Mouse (Mus musculus) liver, embryonic 14.5 days (tissue): Measurements from ENCODE around the gene Zfp536. TPM values are rescaled to one million over a fixed set of nuclear protein-coding genes. Genes with fewer than 3 reads are reported as not detected.
"Not testable (repeated sequence)": the region's sequence is repeated elsewhere in the genome, so short reads cannot be mapped to it uniquely, and the experiment has no call there.

Experiments
- ATAC-seq: fragments of 200-750 bp; cut with Nextera tagmentation; 2 replicates; pipeline ENCODE4 v1.8.0; 2017; ENCODE audit warnings: moderate number of reproducible peaks, mild to moderate bottlenecking, moderate library complexity; ENCODE audit not compliant: insufficient read depth
- DNase-seq, 3 experiments: peaks; one replicate each; pipeline ENCODE4 v3.0.0-alpha.2; 2012 to 2013; ENCODE audit warnings: low read depth in 3 of 3, low spot score in 3 of 3
- H3K27ac ChIP-seq: fragments of 300-500 bp; sonication (generic); 2 replicates; pipeline ENCODE4 v1.5.1; 2014; ENCODE audit warnings: moderate library complexity, mild to moderate bottlenecking, control low read depth, inconsistent platforms
- H3K27me3 ChIP-seq: fragments of 300-500 bp; sonication (generic); 2 replicates; pipeline ENCODE4 v1.6.1; 2014; ENCODE audit warnings: mild to moderate bottlenecking, low read length, moderate library complexity; ENCODE audit not compliant: control insufficient read depth, insufficient read depth
- H3K36me3 ChIP-seq: fragments of 300-500 bp; sonication (generic); replicated peaks from 2 replicates; pipeline ENCODE4 v1.6.1; 2014; ENCODE audit warnings: low read depth; ENCODE audit not compliant: control insufficient read depth, insufficient read depth
- H3K4me1 ChIP-seq, 2 experiments: fragments of 200-500 bp in 1 of 2; fragments of 300-500 bp in 1 of 2; sonication (generic) in 1 of 2; replicated peaks; 2 replicates each; pipeline ENCODE4 v1.6.1; 2012 to 2014; ENCODE audit warnings: antibody characterized with exemption in 1 of 2, inconsistent platforms in 1 of 2, low read length in 1 of 2; ENCODE audit not compliant: control insufficient read depth in 2 of 2, insufficient read depth in 2 of 2
- H3K4me2 ChIP-seq: fragments of 300-500 bp; sonication (generic); 2 replicates; pipeline ENCODE4 v1.6.1; 2014; ENCODE audit warnings: low read depth, mild to moderate bottlenecking, control low read depth, moderate library complexity
- H3K4me3 ChIP-seq, 2 experiments: fragments of 200-500 bp in 1 of 2; fragments of 300-500 bp in 1 of 2; sonication (generic) in 1 of 2; 2 replicates each; pipeline ENCODE4 v1.5.1; 2012 to 2014; ENCODE audit warnings: low read depth in 2 of 2, low read length in 2 of 2, mild to moderate bottlenecking in 2 of 2, control low read depth in 1 of 2, inconsistent platforms in 1 of 2, moderate library complexity in 1 of 2; ENCODE audit not compliant: insufficient read depth in 1 of 2
- H3K9ac ChIP-seq: fragments of 300-500 bp; sonication (generic); replicated peaks from 2 replicates; pipeline ENCODE4 v1.6.1; 2014; ENCODE audit warnings: mild to moderate bottlenecking, control low read depth, moderate library complexity
- H3K9me3 ChIP-seq: fragments of 300-500 bp; sonication (generic); 2 replicates; pipeline ENCODE4 v1.6.1; 2016; ENCODE audit warnings: low read length, mixed read lengths; ENCODE audit not compliant: control insufficient read depth
- CTCF ChIP-seq: IDR thresholded peaks from 2 replicates; pipeline ENCODE4 v1.5.1; 2016; ENCODE audit warnings: antibody characterized with exemption, low read depth, control low read depth
- EP300 ChIP-seq: IDR thresholded peaks from 2 replicates; pipeline ENCODE4 v1.6.1; 2016; ENCODE audit warnings: antibody characterized with exemption, low read depth
- WGBS: fragments of 180-500 bp; shearing (Covaris S2); extraction: QIAGEN DNeasy Blood & Tissue Kit; methylation state at CpG from one replicate; pipeline ENCODE4 v1.1.7; 2014; ENCODE audit not compliant: insufficient replicate concordance; 5-methylcytosine and 5-hydroxymethylcytosine counted together
- polyA plus RNA-seq, 2 experiments: library from polyadenylated mRNA; depleted of rRNA in 1 of 2; stranded (reverse) in 1 of 2; unstranded in 1 of 2; fragments of >200 nt; fragmentation: Nextera tagmentation in 1 of 2; extraction: Ambion mirVana in 1 of 2; gene quantifications; 2 replicates each; pipeline versions ENCODE4 v1.2.1 to v1.2.3; 2012 to 2014

Gene Zfp536
- polyA plus RNA-seq, 2 experiments, result not detected

DNA sequence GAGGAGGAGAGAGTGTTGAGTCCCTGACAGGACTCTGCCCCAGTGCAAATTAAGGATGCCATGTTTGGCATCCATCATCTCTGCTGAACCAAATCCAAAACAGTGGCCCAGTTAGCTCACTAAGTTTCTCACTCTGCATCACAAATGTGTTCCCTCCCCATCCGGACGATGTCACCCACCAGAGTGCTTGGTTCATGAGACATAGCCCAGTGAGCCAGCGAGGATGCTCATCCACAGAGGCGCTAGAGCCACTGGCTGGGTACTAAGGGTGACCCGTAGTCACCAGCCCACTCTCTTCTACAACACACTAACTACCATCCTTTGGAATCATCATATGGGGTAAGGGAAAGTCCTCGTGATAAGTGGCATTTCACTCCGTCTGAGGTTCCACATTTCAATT is 56.4 kb downstream of the Zfp536 start:
- Histone ChIP-seq H3K4me1 (no peaks in the 10 kb centered on the region), H3K4me2 (no peak overlapping the region), H3K9me3 (no peaks in the 10 kb centered on the region), H3K27me3 (no peaks in the 10 kb centered on the region), H3K27ac (no peak overlapping the region), H3K36me3 (no peaks in the 10 kb centered on the region), H3K4me3 (no peak overlapping the region), H3K9ac (no peak overlapping the region)
- TF ChIP-seq CTCF (no peak), EP300 (no peak)
- WGBS, result 61% methylated on average over 7 of the region's 7 CpGs
- DNase-seq (no peak), ATAC-seq (no peak)

DNA sequence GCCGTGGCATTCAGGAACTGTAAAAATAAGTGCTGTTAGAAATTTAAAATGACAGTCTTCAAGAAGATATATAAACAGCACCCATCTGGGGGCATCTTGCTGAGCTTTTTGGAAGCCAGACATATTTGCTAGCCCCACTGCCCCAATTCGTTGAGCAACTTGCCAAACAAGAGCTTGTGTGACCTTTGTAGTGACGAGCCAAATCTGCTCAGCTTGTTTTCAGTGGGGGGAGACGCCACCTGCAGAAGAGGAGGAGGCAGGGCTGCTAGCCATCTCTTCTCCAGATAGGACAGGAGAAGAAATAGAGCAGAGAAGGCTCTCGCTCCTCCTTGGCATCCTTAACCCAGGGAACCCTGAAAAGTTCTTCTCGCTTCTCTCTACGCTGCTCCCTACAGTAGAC is 56.8 kb downstream of the Zfp536 start:
- 57% methylated on average over 7 of the region's 7 CpGs for WGBS
- no peak overlapping the region for H3K9ac ChIP-seq
- no peaks in the 10 kb centered on the region for H3K9me3 ChIP-seq
- H3K36me3 ChIP-seq, result no peaks in the 10 kb centered on the region
- no peak overlapping the region for H3K4me3 ChIP-seq
- no peak overlapping the region for H3K27ac ChIP-seq
- no peaks in the 10 kb centered on the region for H3K27me3 ChIP-seq
- no peak for TF ChIP-seq CTCF
- no peak for TF ChIP-seq EP300
- no peak for ATAC-seq
- no peak for DNase-seq
- H3K4me1 ChIP-seq, result no peaks in the 10 kb centered on the region
- no peak overlapping the region for H3K4me2 ChIP-seq

DNA sequence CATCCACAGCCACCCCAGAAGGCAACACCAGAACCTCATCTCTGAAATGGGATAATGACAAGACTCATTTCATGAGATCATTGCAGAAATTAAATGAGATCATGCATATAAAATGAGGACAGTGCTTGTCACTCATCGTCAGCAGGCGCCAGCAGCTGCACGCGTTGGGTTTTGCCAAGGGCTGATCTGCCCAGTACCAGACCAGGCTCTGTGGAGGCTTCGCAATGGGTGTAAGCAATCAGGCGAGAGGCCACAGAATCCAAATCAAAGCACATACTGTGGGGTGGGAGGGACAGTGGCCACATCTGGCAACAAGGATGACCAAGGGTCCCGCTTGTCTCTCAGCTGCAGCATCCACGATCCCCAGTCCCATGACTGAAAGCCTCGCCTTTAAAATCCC is 69.0 kb downstream of the Zfp536 start:
- no peak overlapping the region for H3K4me2 ChIP-seq
- 73% methylated on average over 9 of the region's 9 CpGs for WGBS
- H3K9ac ChIP-seq, result no peak overlapping the region
- H3K27me3 ChIP-seq, result no peaks in the 10 kb centered on the region
- no peak overlapping the region for H3K4me3 ChIP-seq
- H3K36me3 ChIP-seq, result no peaks in the 10 kb centered on the region
- no peak for TF ChIP-seq EP300
- TF ChIP-seq CTCF, result no peak
- no peak for DNase-seq
- no peaks in the 10 kb centered on the region for H3K4me1 ChIP-seq
- ATAC-seq, result no peak
- no peak overlapping the region for H3K27ac ChIP-seq
- no peaks in the 10 kb centered on the region for H3K9me3 ChIP-seq

DNA sequence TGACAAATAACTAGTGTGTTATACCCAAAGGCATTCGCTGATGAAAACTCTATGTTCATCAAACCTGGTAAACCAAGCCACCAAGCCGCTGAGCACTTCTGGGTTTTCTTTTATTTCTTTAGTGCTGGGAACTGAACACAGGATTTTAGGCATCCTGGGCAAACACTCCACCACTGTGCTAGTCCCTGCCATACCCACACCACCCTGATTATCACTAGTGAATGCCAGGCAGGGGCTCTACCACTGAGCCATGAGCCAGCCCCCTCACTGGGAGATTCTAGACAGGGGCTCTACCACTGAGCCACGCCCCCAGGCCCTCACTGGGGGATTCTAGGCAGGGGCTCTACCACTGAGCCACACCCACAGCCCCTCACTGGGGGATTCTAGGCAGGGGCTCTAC is 76.1 kb downstream of the Zfp536 start:
- not testable (repeated sequence) for H3K36me3 ChIP-seq, H3K4me3 ChIP-seq, ATAC-seq, H3K9me3 ChIP-seq, H3K27me3 ChIP-seq, DNase-seq, H3K9ac ChIP-seq, H3K27ac ChIP-seq, H3K4me1 ChIP-seq, H3K4me2 ChIP-seq
- 60% methylated on average over 3 of the region's 3 CpGs for WGBS

DNA sequence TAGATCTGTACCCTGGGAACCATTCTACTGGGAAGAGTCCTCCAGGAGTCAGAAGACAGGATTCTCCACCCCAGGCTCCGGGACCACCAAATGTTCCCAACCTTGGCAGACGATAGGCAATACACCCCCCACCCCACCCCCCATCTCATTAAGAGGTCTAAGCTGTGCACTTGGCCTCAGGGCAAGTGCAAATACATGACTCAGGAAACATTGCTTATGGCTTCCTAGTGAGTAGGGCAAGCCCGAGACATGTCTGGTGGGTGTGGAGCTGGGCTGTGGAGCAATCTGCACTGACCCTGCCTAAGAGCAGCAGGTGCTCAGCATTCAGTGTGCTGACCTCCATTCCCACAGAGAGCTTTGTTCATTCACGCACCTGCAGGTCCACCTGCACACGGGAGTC is 78.4 kb downstream of the Zfp536 start:
- WGBS, result 43% methylated on average over 5 of the region's 5 CpGs
- Histone ChIP-seq H3K9ac (no peak overlapping the region), H3K27me3 (no peaks in the 10 kb centered on the region), H3K4me3 (no peak overlapping the region), H3K4me1 (no peaks in the 10 kb centered on the region), H3K36me3 (no peaks in the 10 kb centered on the region), H3K27ac (no peak overlapping the region), H3K4me2 (no peak overlapping the region), H3K9me3 (no peaks in the 10 kb centered on the region)
- ATAC-seq (no peak), DNase-seq (no peak)
- no peak for TF ChIP-seq CTCF
- no peak for TF ChIP-seq EP300

DNA sequence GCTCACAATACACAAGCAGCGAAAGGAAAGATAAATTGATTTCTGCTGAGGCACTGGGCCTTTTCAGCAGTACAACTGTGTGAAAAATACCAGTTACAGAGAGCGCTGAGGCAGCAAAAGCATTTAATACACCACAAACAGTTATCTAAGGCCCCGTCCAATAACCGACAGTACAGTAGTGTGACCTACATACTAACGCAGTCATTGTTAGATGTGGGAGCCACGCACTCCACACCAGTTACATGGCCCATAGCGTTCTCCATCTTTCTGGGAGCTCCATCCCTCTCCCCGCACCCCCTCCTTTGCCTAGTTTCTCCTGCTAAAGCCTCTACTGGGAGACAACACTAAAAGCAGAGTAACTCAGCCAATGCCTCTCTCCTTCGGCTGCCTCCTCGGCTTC is 82.8 kb downstream of the Zfp536 start:
- no peaks in the 10 kb centered on the region for H3K9me3 ChIP-seq
- DNase-seq (no peak), ATAC-seq (no peak)
- 72% methylated on average over 10 of the region's 10 CpGs for WGBS
- H3K9ac ChIP-seq, result no peak overlapping the region
- no peaks in the 10 kb centered on the region for H3K36me3 ChIP-seq
- H3K4me2 ChIP-seq, result no peak overlapping the region
- no peak for TF ChIP-seq EP300
- H3K27me3 ChIP-seq, result no peaks in the 10 kb centered on the region
- H3K27ac ChIP-seq, result no peak overlapping the region
- H3K4me1 ChIP-seq, result no peaks in the 10 kb centered on the region
- no peak overlapping the region for H3K4me3 ChIP-seq
